Comparison of ENCODE assay signal across 24 mouse cellular contexts in the genomic region with DNA sequence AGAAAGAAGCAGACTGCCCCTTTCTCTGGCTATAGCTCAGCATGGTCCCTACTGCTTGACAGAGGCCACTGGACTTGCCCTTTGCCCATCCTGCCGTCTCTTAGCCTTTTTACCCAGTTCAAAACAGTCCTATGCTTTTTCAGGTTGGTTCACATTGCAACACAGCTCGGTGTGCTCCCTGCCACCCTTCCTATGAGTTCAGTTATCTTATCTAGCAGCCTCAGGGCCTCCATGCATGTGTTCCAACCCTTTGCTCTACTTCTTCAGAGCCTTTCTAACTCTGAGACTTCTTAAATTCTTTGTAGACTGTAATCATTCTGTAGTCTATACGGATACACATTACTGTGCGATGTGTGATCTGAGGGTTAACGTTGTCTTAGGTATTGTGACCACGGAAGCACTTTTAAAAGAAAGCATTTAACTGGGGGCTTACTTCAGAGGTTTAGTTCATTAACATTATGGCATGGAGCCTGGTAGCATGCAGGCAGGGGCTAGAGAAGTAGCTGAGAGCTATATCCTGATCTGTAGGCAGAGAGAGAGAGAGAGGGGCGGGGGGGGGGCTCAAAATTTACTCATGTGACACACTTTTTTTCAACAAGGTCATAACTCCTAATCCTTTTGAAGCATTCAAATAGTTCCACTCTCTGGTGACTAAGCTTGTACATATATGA. TPM values are rescaled to one million over a fixed set of nuclear protein-coding genes. Genes with fewer than 3 reads are reported as not detected.
DNase-seq lines count a peak whose midpoint lies in the region; ATAC-seq and TF ChIP-seq lines count a peak whose summit lies in the region.
"Had no signal": no experiment of that assay in that cellular context is flagged by ENCODE, and none has a peak within 500 bp of the region (broad histone marks: within the 10 kb centered on the region; RNA-seq: fewer than 3 reads in every experiment).

No protein-coding gene starts in this region.

- H3K79me2 ChIP-seq in MEL (ENCODE audit: control insufficient read depth, insufficient read depth, low read length, poor library complexity) = no peaks in the 10 kb centered on the region

- peak; percentile 82 for DNase-seq in MEL (ENCODE audit: low read depth, low spot score)
- DNase-seq in liver, embryonic 11.5 days (ENCODE audit: low spot score) = no peak
- peak; percentile 21 for DNase-seq in liver, postnatal 0 days
- DNase-seq in urinary bladder, adult 18-20 months (ENCODE audit: low spot score in 2 of 2) = no peak
- DNase-seq in heart, adult 18-20 months = no peak
- no peak for DNase-seq in retina, embryonic 14.5 days (ENCODE audit: low spot score)
- DNase-seq in layer of hippocampus, adult 8-10 months (ENCODE audit: low spot score in 2 of 2) = no peak
- DNase-seq: adrenal gland, postnatal 25 days; cerebellum, adult 11-12 months; cerebellum, postnatal 10 days; kidney, adult 18-20 months; lung, postnatal 36 days; thymus, adult 18-20 months; thymus, postnatal 4 days had no signal

- H3K36me3 ChIP-seq in MEL (ENCODE audit: control insufficient read depth in 1 of 2, insufficient read depth in 2 of 2, low read length in 2 of 2) = peaks cover 0 to 27% of the 10 kb centered on the region in 2 experiments; a peak in 2 of 4 replicates
- no peaks in the 10 kb centered on the region for H3K36me3 ChIP-seq in liver, embryonic 11.5 days (ENCODE audit: control insufficient read depth, insufficient read depth, low read length)
- no peaks in the 10 kb centered on the region for H3K36me3 ChIP-seq in liver, postnatal 0 days (replicated peaks; ENCODE audit: insufficient read depth, low read length)
- H3K36me3 ChIP-seq: forebrain, embryonic 12.5 days; heart, embryonic 10.5 days; hindbrain, embryonic 10.5 days; limb, embryonic 12.5 days; lung, embryonic 15.5 days; midbrain, embryonic 15.5 days; neural tube, embryonic 12.5 days had no signal

- H3K9me3 ChIP-seq in MEL (replicated peaks; ENCODE audit: insufficient read depth, low read length) = no peaks in the 10 kb centered on the region
- H3K9me3 ChIP-seq in liver, embryonic 11.5 days (ENCODE audit: control insufficient read depth, low read length) = no peaks in the 10 kb centered on the region
- H3K9me3 ChIP-seq in liver, postnatal 0 days (ENCODE audit: low read length) = peaks cover 3% of the 10 kb centered on the region
- H3K9me3 ChIP-seq: forebrain, embryonic 12.5 days; heart, embryonic 10.5 days; limb, embryonic 12.5 days; lung, embryonic 15.5 days; midbrain, embryonic 15.5 days; neural tube, embryonic 12.5 days had no signal

- TF ChIP-seq RAD21 in MEL (IDR thresholded peaks at IDR 0.05; ENCODE audit: low read depth, low read length) = no peak

- H3K9ac ChIP-seq in MEL (ENCODE audit: control insufficient read depth, low read depth, low read length, poor library complexity, severe bottlenecking) = peak overlapping the region; percentile 35
- no peak overlapping the region for H3K9ac ChIP-seq in liver, embryonic 11.5 days (ENCODE audit: low read depth, low read length)
- no peak overlapping the region for H3K9ac ChIP-seq in liver, postnatal 0 days (replicated peaks)
- H3K9ac ChIP-seq: forebrain, embryonic 12.5 days; limb, embryonic 12.5 days; lung, embryonic 15.5 days; midbrain, embryonic 15.5 days; neural tube, embryonic 12.5 days had no signal

- ATAC-seq in erythroid progenitor cell, adult 5-6 weeks (replicated peaks; ENCODE audit: low FRiP score, poor library complexity, severe bottlenecking) = peak; percentile 93
- peak; percentile 93 for ATAC-seq in liver, embryonic 11.5 days (replicated peaks; ENCODE audit: low FRiP score)
- ATAC-seq in liver, postnatal 0 days = peak; percentile 76
- ATAC-seq: hindbrain, postnatal 0 days; midbrain, embryonic 15.5 days had no signal

- no peak for TF ChIP-seq POLR2A in MEL (IDR thresholded peaks at IDR 0.05; ENCODE audit: control insufficient read depth in 1 of 2, insufficient read depth in 1 of 2, low read depth in 1 of 2, low read length in 2 of 2, poor library complexity in 1 of 2)

- H3K4me1 ChIP-seq in MEL (ENCODE audit: control insufficient read depth in 1 of 2, insufficient read depth in 2 of 2, low read length in 2 of 2) = peaks cover 11 to 16% of the 10 kb centered on the region in 2 experiments
- H3K4me1 ChIP-seq in liver, embryonic 11.5 days (replicated peaks; ENCODE audit: control insufficient read depth, insufficient read depth, low read length) = peaks cover 4% of the 10 kb centered on the region; the same call in 1 of the 2 replicates
- H3K4me1 ChIP-seq in liver, postnatal 0 days (ENCODE audit: insufficient read depth) = peaks cover 13% of the 10 kb centered on the region
- H3K4me1 ChIP-seq: forebrain, embryonic 12.5 days; heart, embryonic 10.5 days; hindbrain, embryonic 10.5 days; limb, embryonic 12.5 days; lung, embryonic 15.5 days; midbrain, embryonic 15.5 days; neural tube, embryonic 12.5 days had no signal

- no peaks in the 10 kb centered on the region for H3K27me3 ChIP-seq in MEL (ENCODE audit: control insufficient read depth in 1 of 2, insufficient read depth in 2 of 2, low read length in 2 of 2)
- H3K27me3 ChIP-seq in liver, embryonic 11.5 days (replicated peaks; ENCODE audit: control insufficient read depth, insufficient read depth, low read length) = no peaks in the 10 kb centered on the region
- H3K27me3 ChIP-seq in liver, postnatal 0 days (ENCODE audit: insufficient read depth, low read length) = no peaks in the 10 kb centered on the region
- H3K27me3 ChIP-seq: forebrain, embryonic 12.5 days; limb, embryonic 12.5 days; lung, embryonic 15.5 days; midbrain, embryonic 15.5 days; neural tube, embryonic 12.5 days had no signal

- H3K4me3 ChIP-seq in MEL (ENCODE audit: control insufficient read depth in 1 of 2, insufficient read depth in 1 of 2, low read depth in 2 of 2, low read length in 2 of 2) = peak overlapping the region in 1 of 2 experiments; percentile 7; a peak in 1 of 4 replicates
- H3K4me3 ChIP-seq in liver, embryonic 11.5 days (ENCODE audit: low read depth, low read length) = no peak overlapping the region
- no peak overlapping the region for H3K4me3 ChIP-seq in liver, postnatal 0 days (ENCODE audit: low read depth, low read length)
- H3K4me3 ChIP-seq: forebrain, embryonic 12.5 days; heart, embryonic 10.5 days; hindbrain, embryonic 10.5 days; limb, embryonic 12.5 days; lung, embryonic 15.5 days; midbrain, embryonic 15.5 days; neural tube, embryonic 12.5 days had no signal

- WGBS in liver, embryonic 11.5 days = 64% methylated on average over 7 of the region's 7 CpGs
- WGBS in liver, postnatal 0 days (ENCODE audit: insufficient replicate concordance) = 57% methylated on average over 7 of the region's 7 CpGs

- TF ChIP-seq EP300 in MEL (IDR thresholded peaks at IDR 0.05; ENCODE audit: low read depth in 1 of 2, low read length in 2 of 2) = peak; percentile 88 to 90
- 0 out of 2 replicates have a peak, but pooled peaks have one; percentile 52 for TF ChIP-seq EP300 in liver, postnatal 0 days (IDR thresholded peaks at IDR 0.05; ENCODE audit: low read depth)

- no peak for TF ChIP-seq CTCF in MEL (IDR thresholded peaks at IDR 0.05 in 2 of 3, conservative IDR thresholded peaks at IDR 0.05 in 1 of 3; ENCODE audit: control insufficient read depth in 1 of 3, insufficient read depth in 1 of 3, low read depth in 2 of 3, low read length in 3 of 3, poor library complexity in 1 of 3, severe bottlenecking in 1 of 3)
- no peak for TF ChIP-seq CTCF in liver, postnatal 0 days (IDR thresholded peaks at IDR 0.05; ENCODE audit: low read depth)

- H3K27ac ChIP-seq in MEL (ENCODE audit: control insufficient read depth, low read depth, low read length) = peak overlapping the region; percentile 82
- peak overlapping the region; percentile 21; the same call in 1 of the 2 replicates for H3K27ac ChIP-seq in liver, embryonic 11.5 days (ENCODE audit: low read depth, low read length)
- H3K27ac ChIP-seq in liver, postnatal 0 days (ENCODE audit: low read depth) = peak overlapping the region; percentile 31; the same call in 1 of the 2 replicates
- H3K27ac ChIP-seq: forebrain, embryonic 12.5 days; heart, embryonic 10.5 days; hindbrain, embryonic 10.5 days; hindbrain, postnatal 0 days; kidney, postnatal 0 days; limb, embryonic 12.5 days; lung, embryonic 15.5 days; midbrain, embryonic 15.5 days; neural tube, embryonic 12.5 days had no signal

- peak overlapping the region; percentile 38 for H3K4me2 ChIP-seq in liver, embryonic 11.5 days
- no peak overlapping the region; the same call in none of the 2 replicates for H3K4me2 ChIP-seq in liver, postnatal 0 days (ENCODE audit: low read depth, low read length)
- H3K4me2 ChIP-seq: forebrain, embryonic 12.5 days; limb, embryonic 12.5 days; lung, embryonic 15.5 days; midbrain, embryonic 15.5 days; neural tube, embryonic 12.5 days had no signal

TF ChIP-seq in MEL, 35 proteins besides CTCF, POLR2A, EP300 and RAD21 (continues in another document):
- TF ChIP-seq POLR2AphosphoS2 (IDR thresholded peaks at IDR 0.05; ENCODE audit: low read length) = no peak
- TF ChIP-seq MXI1 (IDR thresholded peaks at IDR 0.05; ENCODE audit: low read depth, low read length) = peak; percentile 60
- no peak for TF ChIP-seq ZC3H11A (IDR thresholded peaks at IDR 0.05; ENCODE audit: low read depth, low read length)
- peak; percentile 67; the same call in 1 of the 2 replicates for TF ChIP-seq MAX (IDR thresholded peaks at IDR 0.05; ENCODE audit: low read length)

RNA-seq across cellular contexts. Expression of gene Eci2, which starts 7.9 kb away (rescaled TPM):
- 70.2 and 74.8 TPM in 2 replicates for total RNA-seq in MEL (2012; rRNA removed)
- polyA plus RNA-seq in MEL (2012; ENCODE audit: insufficient read depth in 1 of 2, insufficient read length in 2 of 2, low read depth in 1 of 2, low replicate concordance in 2 of 2, missing spikeins in 1 of 2) = 10 to 100 TPM in 1 of 2 experiments, not detected in 1; 81.1 TPM
- 37.1 and 47.4 TPM in 2 replicates for total RNA-seq in erythroid progenitor cell, adult 5-6 weeks (2015; ENCODE audit: low replicate concordance)
- 12.6 and 32.0 TPM in 2 replicates for total RNA-seq in erythroid progenitor cell, adult 5-6 weeks (2017; ENCODE audit: low replicate concordance)
- 85.9 and 93.9 TPM in 2 replicates for polyA plus RNA-seq in liver, embryonic 11.5 days (2014; fragmentation: Nextera tagmentation; extraction: Ambion mirVana)
- 131 and 132 TPM in 2 replicates for polyA plus RNA-seq in liver, postnatal 0 days (2015; fragmentation: Nextera tagmentation; extraction: Ambion mirVana)
- total RNA-seq in heart, adult 18-20 months (2021) = 100 to 1,000 TPM; 246 to 250 TPM
- 10 to 100 TPM; 47.5 to 66.6 (median 50.9) TPM for total RNA-seq in layer of hippocampus, adult 8-10 months (2022)

RNA-seq across cellular contexts. Expression of gene Eci3, which starts 55.4 kb away (rescaled TPM):
- total RNA-seq in MEL (2012; rRNA removed) = 0.35 TPM in 1 of 2 replicates, not detected in the other
- under 1 TPM in 1 of 2 experiments, not detected in 1; 0.93 TPM for polyA plus RNA-seq in MEL (2012; ENCODE audit: insufficient read depth in 1 of 2, insufficient read length in 2 of 2, low read depth in 1 of 2, low replicate concordance in 2 of 2, missing spikeins in 1 of 2)
- not detected in 2 replicates for total RNA-seq in erythroid progenitor cell, adult 5-6 weeks (2015; ENCODE audit: low replicate concordance)
- total RNA-seq in erythroid progenitor cell, adult 5-6 weeks (2017; ENCODE audit: low replicate concordance) = not detected in 2 replicates
- 0.32 and 0.37 TPM in 2 replicates for polyA plus RNA-seq in liver, embryonic 11.5 days (2014; fragmentation: Nextera tagmentation; extraction: Ambion mirVana)
- polyA plus RNA-seq in liver, postnatal 0 days (2015; fragmentation: Nextera tagmentation; extraction: Ambion mirVana) = 0.08 TPM in 1 of 2 replicates, not detected in the other
- 1 to 10 TPM; 3.0 to 3.1 TPM for total RNA-seq in heart, adult 18-20 months (2021)
- 1 to 10 TPM in 2 of 4 experiments, under 1 TPM in 2; 0.83 to 2.4 (median 1.3) TPM for total RNA-seq in layer of hippocampus, adult 8-10 months (2022)
- total RNA-seq: hindbrain, postnatal 0 days had no signal

Comparison
In these comparisons a context has a peak if more than half of its experiments do, and no peak if none do; other contexts are left out.
1. DNase-seq: peak in MEL (single experiment) and liver, postnatal 0 days (single experiment); none in liver, embryonic 11.5 days (single experiment), urinary bladder, adult 18-20 months (0 of 2), heart, adult 18-20 months (0 of 2), retina, embryonic 14.5 days (single experiment) and layer of hippocampus, adult 8-10 months (0 of 2).
2. H3K27ac ChIP-seq: peak in every context shown above with its lines; median percentile 82 in MEL; 31 in liver, postnatal 0 days; 21 in liver, embryonic 11.5 days.
3. Peak in every context shown above with its lines, with median percentiles within 50 percentile points of each other: ATAC-seq.